Mouse (Mus musculus): ENCODE measurements around the gene Entpd3. TPM values are rescaled to one million over a fixed set of nuclear protein-coding genes. Genes with fewer than 3 reads are reported as not detected.

Entpd3 gene
- polyA plus RNA-seq, 1 experiment from 2014 or later, result 0.17 TPM

GRCm38 (mm10) chr9:120602172-120602838 lies 62.7 kb downstream of the Entpd3 start:
- Histone ChIP-seq H3K27ac (ENCODE audit: low read length) (no peak overlapping the region), H3K9me3 (replicated peaks; ENCODE audit: control insufficient read depth, low read length) (peaks cover 5% of the 10 kb centered on the region), H3K36me3 (ENCODE audit: control insufficient read depth, insufficient read depth) (no peaks in the 10 kb centered on the region), H3K4me3 (ENCODE audit: low read length) (no peak overlapping the region), H3K4me1 (ENCODE audit: control insufficient read depth, insufficient read depth, low read length) (peaks cover 5% of the 10 kb centered on the region), H3K9ac (ENCODE audit: low read length) (0 out of 2 replicates have a peak overlapping the region, but pooled peaks have one; percentile 3), H3K27me3 (ENCODE audit: control insufficient read depth, insufficient read depth, low read length) (no peaks in the 10 kb centered on the region), H3K4me2 (ENCODE audit: low read depth, low read length) (peak overlapping the region; percentile 47)
- whole genome bisulfite sequencing, result 55% methylated on average over 17 of the region's 17 CpGs
- ATAC-seq (replicated peaks; ENCODE audit: extremely low read depth, insufficient read depth, low FRiP score), result peak; percentile 63

- Histone ChIP-seq H3K4me3 (ENCODE audit: low read length) (no peak overlapping the region), H3K4me1 (ENCODE audit: control insufficient read depth, insufficient read depth, low read length) (peaks cover 5% of the 10 kb centered on the region)
Observed at GRCm38 (mm10) chr9:120602839-120603511, 63.4 kb downstream of the Entpd3 start.

DNA sequence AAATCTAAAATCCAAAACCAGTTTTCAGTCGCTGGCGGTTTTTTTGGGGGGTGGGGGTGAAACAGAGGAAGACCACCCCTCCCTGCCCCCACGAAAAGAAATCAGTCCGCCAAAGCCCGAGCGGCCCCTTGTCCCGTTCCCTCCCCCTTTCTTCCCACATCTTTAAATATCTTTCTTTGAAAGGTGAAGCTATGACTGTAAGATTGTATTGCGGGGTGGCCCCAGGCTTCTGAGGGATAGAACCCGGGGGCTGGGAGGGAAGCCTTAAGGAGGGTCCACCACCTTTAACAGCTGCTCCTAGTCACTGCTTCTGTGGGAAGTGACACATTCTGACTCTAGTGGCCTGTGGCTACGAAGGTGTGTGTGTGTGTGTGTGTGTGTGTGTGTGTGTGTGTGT lies 63.9 kb downstream of the Entpd3 start:
- H3K36me3 ChIP-seq (ENCODE audit: control insufficient read depth, insufficient read depth), result no peaks in the 10 kb centered on the region
- H3K9ac ChIP-seq (ENCODE audit: low read length), result no peak overlapping the region
- H3K27ac ChIP-seq (ENCODE audit: low read length), result no peak overlapping the region
- H3K4me3 ChIP-seq (ENCODE audit: low read length), result no peak overlapping the region
- WGBS, result 32% methylated on average over 9 of the region's 10 CpGs
- peaks cover 5% of the 10 kb centered on the region for H3K4me1 ChIP-seq (ENCODE audit: control insufficient read depth, insufficient read depth, low read length)
- no peaks in the 10 kb centered on the region for H3K27me3 ChIP-seq (ENCODE audit: control insufficient read depth, insufficient read depth, low read length)
- no peak for ATAC-seq (replicated peaks; ENCODE audit: extremely low read depth, insufficient read depth, low FRiP score)
- peaks cover 14% of the 10 kb centered on the region for H3K9me3 ChIP-seq (replicated peaks; ENCODE audit: control insufficient read depth, low read length)
- H3K4me2 ChIP-seq (ENCODE audit: low read depth, low read length), result peak overlapping the region; percentile 47

More at GRCm38 (mm10) chr9:120602839-120603511, 63.4 kb downstream of the Entpd3 start:
- H3K9ac ChIP-seq (ENCODE audit: low read length), result peak overlapping the region; percentile 54
- H3K27me3 ChIP-seq (ENCODE audit: control insufficient read depth, insufficient read depth, low read length), result no peaks in the 10 kb centered on the region
- peak; percentile 58 for ATAC-seq (replicated peaks; ENCODE audit: extremely low read depth, insufficient read depth, low FRiP score)
- H3K27ac ChIP-seq (ENCODE audit: low read length), result no peak overlapping the region
- peaks cover 11% of the 10 kb centered on the region for H3K9me3 ChIP-seq (replicated peaks; ENCODE audit: control insufficient read depth, low read length)
- H3K36me3 ChIP-seq (ENCODE audit: control insufficient read depth, insufficient read depth), result no peaks in the 10 kb centered on the region
- WGBS, result 7% methylated on average over 23 of the region's 23 CpGs
- H3K4me2 ChIP-seq (ENCODE audit: low read depth, low read length), result peak overlapping the region; percentile 47

DNA sequence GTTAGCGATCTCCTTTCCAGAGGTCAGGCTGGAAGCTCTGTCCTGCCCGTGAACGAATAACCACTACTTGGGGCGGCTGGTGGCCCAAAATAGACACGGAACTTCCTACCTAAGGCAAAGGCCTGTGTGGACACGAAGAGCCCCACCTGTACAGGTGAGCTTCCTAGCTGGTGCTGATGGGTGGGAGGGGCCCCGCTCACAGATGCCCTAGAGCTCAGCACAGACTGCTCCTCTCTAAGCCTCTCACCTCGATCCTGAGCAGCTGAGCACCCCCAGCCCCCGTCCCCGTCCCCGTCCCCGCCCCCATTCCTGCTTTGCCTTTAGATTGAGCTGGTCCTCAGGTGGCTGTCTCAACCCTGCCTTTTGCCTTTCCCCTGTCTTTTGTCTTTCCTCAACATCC lies 64.3 kb downstream of the Entpd3 start:
- no peak for ATAC-seq (replicated peaks; ENCODE audit: extremely low read depth, insufficient read depth, low FRiP score)
- 45% methylated on average over 12 of the region's 12 CpGs for WGBS
- H3K27ac ChIP-seq (ENCODE audit: low read length), result no peak overlapping the region
- no peak overlapping the region for H3K9ac ChIP-seq (ENCODE audit: low read length)
- peaks cover 5% of the 10 kb centered on the region for H3K4me1 ChIP-seq (ENCODE audit: control insufficient read depth, insufficient read depth, low read length)
- peaks cover 14% of the 10 kb centered on the region for H3K9me3 ChIP-seq (replicated peaks; ENCODE audit: control insufficient read depth, low read length)
- no peaks in the 10 kb centered on the region for H3K27me3 ChIP-seq (ENCODE audit: control insufficient read depth, insufficient read depth, low read length)
- H3K36me3 ChIP-seq (ENCODE audit: control insufficient read depth, insufficient read depth), result no peaks in the 10 kb centered on the region
- no peak overlapping the region for H3K4me3 ChIP-seq (ENCODE audit: low read length)
- no peak overlapping the region for H3K4me2 ChIP-seq (ENCODE audit: low read depth, low read length)

- Histone ChIP-seq H3K27ac (ENCODE audit: low read length) (no peak overlapping the region), H3K9me3 (replicated peaks; ENCODE audit: control insufficient read depth, low read length) (peaks cover 14% of the 10 kb centered on the region), H3K27me3 (ENCODE audit: control insufficient read depth, insufficient read depth, low read length) (no peaks in the 10 kb centered on the region), H3K4me2 (ENCODE audit: low read depth, low read length) (no peak overlapping the region), H3K4me3 (ENCODE audit: low read length) (no peak overlapping the region), H3K9ac (ENCODE audit: low read length) (no peak overlapping the region), H3K4me1 (ENCODE audit: control insufficient read depth, insufficient read depth, low read length) (no peaks in the 10 kb centered on the region), H3K36me3 (ENCODE audit: control insufficient read depth, insufficient read depth) (no peaks in the 10 kb centered on the region)
- ATAC-seq (replicated peaks; ENCODE audit: extremely low read depth, insufficient read depth, low FRiP score), result no peak
Observed at GRCm38 (mm10) chr9:120611055-120611454, 71.4 kb downstream of the Entpd3 start.

DNA sequence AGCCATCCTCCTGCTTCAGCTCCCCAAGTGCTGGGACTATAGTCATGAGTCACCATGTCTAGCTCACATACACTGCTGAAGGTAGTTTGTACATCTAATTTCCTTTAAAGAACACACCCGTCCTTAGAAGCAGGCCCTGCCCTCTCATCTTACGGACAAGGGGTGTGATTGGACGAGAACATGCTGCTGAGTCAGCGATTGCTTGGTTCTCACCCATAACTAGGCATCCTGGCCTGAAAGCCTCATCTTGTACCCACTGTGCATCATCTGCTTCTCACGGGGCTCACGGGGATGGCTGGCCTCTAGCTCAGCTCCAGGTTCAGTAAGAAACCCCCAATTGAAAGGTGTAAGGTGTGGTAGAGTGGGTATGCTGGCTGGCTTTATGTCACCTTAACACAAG lies 74.4 kb downstream of the Entpd3 start:
- Histone ChIP-seq H3K36me3 (ENCODE audit: control insufficient read depth, insufficient read depth) (no peaks in the 10 kb centered on the region), H3K9me3 (replicated peaks; ENCODE audit: control insufficient read depth, low read length) (no peaks in the 10 kb centered on the region), H3K27me3 (ENCODE audit: control insufficient read depth, insufficient read depth, low read length) (no peaks in the 10 kb centered on the region), H3K4me1 (ENCODE audit: control insufficient read depth, insufficient read depth, low read length) (no peaks in the 10 kb centered on the region), H3K9ac (ENCODE audit: low read length) (no peak overlapping the region), H3K4me3 (ENCODE audit: low read length) (no peak overlapping the region), H3K4me2 (ENCODE audit: low read depth, low read length) (no peak overlapping the region), H3K27ac (ENCODE audit: low read length) (no peak overlapping the region)
- no peak for ATAC-seq (replicated peaks; ENCODE audit: extremely low read depth, insufficient read depth, low FRiP score)
- WGBS, result 89% methylated on average over 6 of the region's 6 CpGs

Other genes with a start within 250 kb of the Entpd3 start
- gene Myrip, start 238.3 kb upstream of the Entpd3 start, polyA plus RNA-seq (2015; fragmentation: Nextera tagmentation; extraction: Ambion mirVana), result 0.17 and 0.24 TPM in 2 replicates
- 132 and 140 TPM in 2 replicates for gene Eif1b, start 47.6 kb upstream of the Entpd3 start, polyA plus RNA-seq (2015; fragmentation: Nextera tagmentation; extraction: Ambion mirVana)
- gene Rpl14, start 31.6 kb downstream of the Entpd3 start, polyA plus RNA-seq (2015; fragmentation: Nextera tagmentation; extraction: Ambion mirVana), result 375 and 390 TPM in 2 replicates